Mouse (Mus musculus): ENCODE measurements around the gene Ppp6r3.

Ppp6r3 gene

DNA sequence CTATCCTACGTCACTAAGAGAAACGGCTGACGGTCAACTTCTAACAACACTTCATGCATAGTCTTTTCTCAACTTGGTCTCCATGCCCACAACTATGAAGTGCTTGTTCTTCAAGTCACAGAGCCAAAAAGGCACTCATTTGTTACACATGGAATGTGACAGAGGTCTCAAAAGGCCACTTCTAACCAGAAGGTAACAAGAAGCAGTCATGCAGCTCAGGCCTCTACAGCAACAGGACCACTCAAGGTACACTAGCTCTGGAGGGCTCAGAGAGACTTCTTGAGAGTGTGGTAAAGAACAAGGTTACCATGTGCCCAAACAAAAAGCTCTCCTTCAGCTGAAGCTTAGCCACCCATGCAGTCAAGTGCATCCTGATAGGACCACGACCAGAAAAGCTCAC lies 46.9 kb downstream of the Ppp6r3 start:
- no peak for DNase-seq (ENCODE audit: low spot score)

DNA sequence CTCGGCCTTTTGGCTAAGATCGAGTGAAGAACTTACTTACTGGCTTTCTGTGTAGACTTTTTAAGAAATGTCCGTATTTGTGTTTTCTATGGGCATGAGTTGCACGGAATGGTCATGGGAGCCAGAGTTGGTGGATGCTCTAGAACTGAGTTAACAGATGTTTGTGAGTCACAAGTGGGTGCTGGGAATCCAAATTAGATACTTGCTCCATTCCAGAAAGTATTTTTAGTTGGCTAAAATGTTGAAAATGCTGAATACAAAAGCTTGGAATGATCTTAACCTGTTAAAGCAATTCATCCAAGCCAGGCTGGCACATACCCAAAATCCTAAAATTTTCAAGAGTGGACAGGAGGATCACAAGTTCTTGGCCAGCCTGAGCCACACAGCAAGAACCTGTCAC lies 48.0 kb downstream of the Ppp6r3 start:
- no peak for DNase-seq (ENCODE audit: low spot score)

DNA sequence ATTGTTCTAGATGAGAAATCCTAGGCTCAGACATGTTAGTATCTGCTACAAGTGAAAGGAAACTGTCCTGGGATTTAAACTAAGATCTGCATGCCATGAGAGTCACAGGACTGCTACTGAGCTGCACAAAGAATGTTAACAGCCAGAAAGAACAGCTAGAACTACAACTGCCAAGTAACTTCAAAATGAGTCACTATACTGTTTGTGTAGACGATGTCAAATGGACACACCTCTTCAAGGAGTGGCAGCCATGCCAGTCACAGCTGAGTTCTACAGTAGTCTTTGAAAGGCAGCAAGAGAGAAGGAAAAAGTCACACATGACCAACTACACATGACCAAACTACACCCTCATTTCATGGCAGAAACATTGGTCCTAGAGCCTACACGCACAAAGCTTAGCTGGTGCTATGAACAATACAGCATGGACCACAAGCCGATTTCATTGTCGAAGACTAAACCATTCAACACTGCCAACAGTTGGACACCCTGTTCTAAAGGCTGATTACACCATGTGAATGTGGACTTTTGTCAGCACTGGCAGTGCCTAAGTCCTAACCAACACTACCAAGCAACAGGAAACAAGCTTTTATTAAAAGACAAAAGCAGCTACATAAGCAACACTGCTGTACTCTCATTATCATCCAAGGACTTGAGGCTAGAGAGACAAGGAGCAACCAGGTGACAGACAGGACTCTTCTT lies 55.9 kb downstream of the Ppp6r3 start:
- DNase-seq (ENCODE audit: low spot score) = peak; percentile 43

DNA sequence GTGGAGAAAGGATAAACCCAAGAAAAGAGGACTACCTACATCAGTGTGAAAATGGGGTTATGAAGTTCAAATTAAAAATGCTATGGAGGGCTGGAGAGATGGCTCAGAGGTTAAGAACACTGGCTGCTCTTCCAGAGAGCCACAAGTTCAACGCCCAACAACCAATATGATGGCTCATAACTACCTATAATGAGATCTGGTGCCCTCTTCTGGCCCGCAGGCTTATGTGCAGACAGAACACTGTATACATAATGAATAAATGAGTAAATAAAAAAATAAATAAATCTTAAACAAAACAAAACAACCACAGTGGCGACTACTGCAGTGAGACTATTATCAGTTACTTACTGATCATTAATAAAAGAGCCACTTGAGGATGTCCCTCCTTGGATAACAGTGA lies 78.3 kb downstream of the Ppp6r3 start:
- DNase-seq (ENCODE audit: low spot score) = no peak

DNA sequence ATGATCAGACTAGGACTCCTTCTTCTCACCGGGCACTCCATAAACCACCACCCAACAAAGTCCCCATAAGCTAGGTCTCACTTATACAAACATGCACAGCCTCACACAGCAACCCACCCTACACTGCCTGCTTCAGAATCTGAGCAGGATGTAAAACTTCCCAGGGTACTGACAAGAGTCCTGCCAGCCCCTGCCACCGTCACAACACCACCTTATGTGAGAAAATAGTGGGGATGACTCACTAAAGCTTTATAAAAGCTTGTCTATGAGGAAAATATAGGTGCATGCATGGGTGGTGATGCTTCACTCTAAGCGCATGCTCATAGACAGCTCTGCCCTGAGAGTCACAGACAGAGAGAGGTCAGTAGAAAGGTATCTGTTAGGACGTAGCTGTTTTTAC lies 85.7 kb downstream of the Ppp6r3 start:
- no peak for DNase-seq (ENCODE audit: low spot score)

DNA sequence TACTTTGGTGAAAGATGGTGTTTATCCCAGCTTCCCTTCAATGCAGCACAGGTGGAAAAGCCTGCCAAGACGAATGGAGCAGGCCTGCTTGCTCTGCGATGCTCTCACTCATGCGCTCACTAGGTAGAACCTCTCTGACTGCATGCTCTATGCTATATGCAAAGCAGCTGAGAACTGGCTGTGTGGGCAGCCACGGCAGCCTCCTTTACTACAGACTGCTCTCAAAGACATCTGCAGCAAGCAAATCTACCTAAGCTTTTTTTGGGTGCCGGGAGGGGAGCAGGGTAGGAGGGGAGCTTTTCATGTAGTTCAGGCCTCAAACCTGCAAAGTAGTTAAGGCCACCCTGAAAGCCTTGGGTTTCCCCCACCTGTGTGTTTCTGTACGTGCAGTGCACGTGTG lies 92.7 kb downstream of the Ppp6r3 start:
- DNase-seq (ENCODE audit: low spot score) = no peak

DNA sequence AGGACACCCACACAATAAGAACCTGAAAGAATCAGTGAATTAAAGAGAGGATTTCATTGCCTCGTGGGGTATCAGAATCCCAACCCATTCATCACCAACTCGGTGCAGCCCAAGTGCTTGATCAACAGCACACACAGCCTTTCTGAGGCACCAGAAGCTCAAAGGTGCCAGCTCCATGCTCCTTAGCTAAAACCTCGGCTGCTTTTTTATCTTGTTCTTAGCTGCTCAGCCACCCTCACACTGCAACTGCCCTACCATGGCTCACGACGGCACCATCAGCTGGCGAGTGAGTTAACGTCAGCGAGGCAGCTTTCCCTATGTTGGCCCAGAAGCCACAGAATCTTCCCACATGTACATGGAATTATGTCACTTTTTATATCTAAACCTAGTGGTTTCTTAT lies 95.4 kb downstream of the Ppp6r3 start:
- DNase-seq (ENCODE audit: low spot score) = no peak

DNA sequence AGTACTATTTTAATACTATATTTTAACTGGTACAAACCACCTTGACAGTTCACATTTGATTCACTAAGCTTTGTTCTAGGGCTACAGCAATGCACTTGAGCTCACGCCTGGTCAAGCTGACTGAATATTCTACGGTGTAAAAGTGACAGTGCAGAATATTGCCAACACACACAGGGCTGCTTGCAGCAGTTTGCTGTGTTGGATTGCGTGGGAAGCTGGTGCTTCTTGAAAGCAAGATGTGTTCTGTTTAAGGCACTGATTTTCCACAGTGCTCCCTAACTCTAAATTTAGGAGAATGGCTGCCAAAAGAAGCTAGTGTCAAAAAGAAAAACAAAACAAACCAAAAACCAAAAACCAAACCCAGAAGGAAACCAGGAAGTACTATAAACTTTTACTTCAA lies 98.6 kb downstream of the Ppp6r3 start:
- DNase-seq (ENCODE audit: low spot score) = no peak

DNA sequence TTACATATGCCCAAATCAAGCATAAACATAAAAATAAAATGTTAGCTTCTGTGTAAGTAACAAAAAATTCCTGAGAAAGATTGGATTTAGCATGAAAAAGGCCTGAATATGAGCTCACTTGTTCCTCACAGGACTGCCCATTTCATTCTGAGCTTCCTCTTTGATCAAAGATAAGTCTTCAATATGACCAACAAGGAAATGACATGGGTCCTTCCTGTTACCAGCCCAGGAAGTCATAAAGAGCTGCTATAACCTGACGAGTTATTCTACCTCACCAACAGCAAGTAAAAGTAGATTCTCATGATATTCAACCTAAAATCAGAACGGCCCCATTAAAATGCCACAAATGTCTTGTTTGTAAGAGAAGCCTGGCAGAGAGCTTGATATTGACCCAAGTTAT lies 104.3 kb downstream of the Ppp6r3 start:
- no peak for DNase-seq (ENCODE audit: low spot score)

DNA sequence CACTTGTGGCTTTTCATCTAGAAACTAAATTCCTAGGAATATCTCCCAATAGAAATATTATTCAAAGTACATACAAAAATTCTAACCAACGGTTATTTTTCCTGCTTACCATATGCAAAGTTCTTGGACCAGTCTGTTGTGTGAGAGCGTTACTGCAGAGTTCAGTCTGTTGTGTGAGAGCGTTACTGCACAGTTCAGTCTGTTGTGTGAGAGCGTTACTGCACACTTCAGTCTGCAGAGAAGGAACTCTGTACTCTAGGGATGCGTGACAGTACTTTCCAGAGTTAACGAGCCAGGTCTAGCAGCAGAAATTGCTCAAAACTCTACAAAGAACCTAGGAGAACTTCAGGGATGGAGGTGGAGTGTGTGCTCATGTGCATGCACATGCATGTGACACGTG lies 108.0 kb downstream of the Ppp6r3 start:
- no peak for DNase-seq (ENCODE audit: low spot score)

DNA sequence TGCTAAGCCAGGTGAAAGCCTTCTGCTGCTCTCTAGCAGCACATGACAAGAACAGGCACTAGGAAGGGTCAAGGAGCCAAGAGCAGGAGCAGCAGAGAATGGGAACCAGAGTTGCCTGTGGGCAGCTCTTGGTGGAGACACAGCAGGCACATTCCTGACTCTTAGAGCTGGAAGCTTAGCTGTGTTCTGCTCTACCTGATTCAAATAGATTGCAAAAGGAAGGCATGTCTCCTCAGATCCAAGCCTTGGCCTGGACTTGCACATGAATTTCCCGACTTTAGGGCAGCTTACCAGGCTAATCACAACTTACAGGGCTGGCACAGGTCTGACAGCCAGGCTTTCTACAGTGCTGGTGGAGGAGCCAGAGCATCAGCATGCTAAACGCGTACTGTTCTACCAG lies 115.6 kb downstream of the Ppp6r3 start:
- no peak for DNase-seq (ENCODE audit: low spot score)

DNA sequence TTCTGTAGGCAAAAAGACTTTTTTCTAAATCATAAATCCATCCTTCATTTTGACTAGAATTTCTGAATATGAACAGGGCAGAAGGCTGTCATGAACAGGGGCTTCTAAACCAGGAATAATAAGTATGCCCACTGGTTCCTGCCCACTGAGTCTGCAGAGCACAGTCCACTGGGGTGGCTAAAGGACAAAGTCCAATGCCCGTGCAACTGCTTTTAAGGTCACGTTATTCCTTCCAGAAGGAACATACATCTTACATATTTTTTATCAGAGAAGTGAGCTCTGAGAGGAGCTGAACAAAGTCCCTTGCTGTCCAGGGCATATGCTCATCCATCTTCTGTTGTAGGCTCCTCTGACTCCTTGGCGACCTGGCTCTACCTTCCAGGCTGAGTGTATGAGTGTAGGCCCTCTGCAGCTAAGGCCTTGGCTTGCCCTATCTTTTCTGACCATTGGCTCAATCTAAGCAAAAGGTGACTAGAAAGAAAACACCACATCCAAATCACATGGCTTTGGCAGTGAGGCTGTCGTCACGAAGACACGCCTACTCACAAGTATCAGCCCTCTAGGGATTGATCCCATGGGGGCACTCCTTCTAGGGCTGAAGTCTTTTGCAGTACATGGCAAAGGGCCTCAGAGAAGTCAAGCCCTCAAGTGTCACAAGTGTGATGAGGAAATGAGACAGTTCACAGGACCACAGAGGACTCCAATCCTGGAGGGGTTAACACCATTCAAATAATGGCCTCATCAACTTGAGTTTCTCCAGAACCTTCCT lies 117.0 kb downstream of the Ppp6r3 start:
- DNase-seq (ENCODE audit: low spot score) = peak; percentile 57

DNA sequence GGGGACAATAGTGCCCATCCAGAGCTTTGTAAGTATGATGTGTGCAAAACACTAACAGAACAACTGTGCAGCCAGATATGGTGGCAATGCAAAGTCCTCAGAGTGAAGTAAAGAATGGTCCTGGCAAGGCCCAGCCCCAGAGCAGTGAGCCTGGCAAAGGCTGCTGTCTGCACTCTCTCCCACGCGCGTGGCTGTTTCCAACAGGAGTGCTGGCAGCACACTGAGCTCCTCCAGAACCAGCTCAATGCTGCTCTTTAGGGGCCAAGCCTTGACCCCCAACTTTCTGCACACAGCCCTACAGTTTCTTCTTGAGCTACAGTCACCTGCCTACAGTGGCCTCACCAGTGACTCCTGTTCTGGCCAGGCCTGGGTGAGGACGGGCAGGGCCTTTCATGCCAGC lies 117.8 kb downstream of the Ppp6r3 start:
- DNase-seq (ENCODE audit: low spot score) = no peak

DNA sequence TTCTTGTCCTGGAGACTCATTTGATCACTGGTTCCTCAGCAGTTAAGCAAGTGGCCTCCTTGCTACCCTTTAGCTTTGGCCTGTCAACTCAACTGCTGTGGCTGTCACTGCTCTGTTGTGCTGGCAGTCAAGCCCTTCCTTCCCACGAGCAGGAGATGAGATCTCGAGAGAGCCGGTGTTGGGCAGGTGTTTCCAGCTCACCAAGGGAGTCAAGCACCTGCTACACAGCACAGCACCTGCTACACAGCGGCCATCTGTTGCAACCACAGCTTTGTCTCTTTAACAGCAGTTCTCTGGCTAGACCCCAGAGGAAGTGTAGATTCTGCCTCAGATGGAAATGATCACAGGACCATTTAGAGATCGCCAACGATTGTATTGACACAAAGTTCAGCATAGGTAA lies 123.9 kb downstream of the Ppp6r3 start:
- no peak for DNase-seq (ENCODE audit: low spot score)

DNA sequence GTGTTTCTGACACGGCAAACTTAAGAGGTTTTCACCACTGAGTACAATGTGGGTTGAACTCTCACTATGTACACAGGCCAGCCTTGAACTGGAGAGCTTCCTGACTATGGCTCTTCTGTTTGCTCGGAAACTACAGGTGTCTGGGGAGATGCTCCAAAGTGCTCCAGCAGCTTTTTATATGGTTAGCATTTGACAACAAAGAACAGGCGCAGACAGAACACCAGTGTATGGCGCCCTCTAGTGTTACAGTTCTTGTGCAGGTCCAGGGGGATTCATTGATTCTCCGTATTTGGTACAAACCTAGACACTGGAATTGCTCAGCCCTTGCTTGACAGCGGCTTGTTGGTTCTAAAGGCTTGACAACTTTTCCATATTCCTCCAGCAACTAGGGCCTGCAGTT lies 124.4 kb downstream of the Ppp6r3 start:
- peak; percentile 78 for DNase-seq (ENCODE audit: low spot score)

DNA sequence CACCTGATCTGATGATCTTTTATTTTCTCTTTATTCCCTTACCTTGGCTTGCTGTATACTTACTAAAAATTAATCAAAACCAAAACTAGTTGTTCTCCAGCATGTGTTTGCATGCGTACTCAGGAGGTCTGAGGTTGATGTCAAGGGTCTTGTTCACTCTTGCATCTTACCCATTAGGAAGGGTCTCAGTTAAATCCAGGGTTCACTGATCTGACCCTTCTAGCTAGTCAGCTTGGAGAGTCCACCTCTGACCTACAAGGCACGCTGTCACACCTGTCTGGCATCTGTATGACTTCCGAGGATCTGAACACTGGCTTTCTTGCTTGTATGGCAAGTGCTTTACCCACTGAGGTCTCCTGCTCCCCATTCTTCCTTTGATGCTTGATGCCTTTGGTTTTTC lies 124.8 kb downstream of the Ppp6r3 start:
- DNase-seq (ENCODE audit: low spot score) = no peak

DNA sequence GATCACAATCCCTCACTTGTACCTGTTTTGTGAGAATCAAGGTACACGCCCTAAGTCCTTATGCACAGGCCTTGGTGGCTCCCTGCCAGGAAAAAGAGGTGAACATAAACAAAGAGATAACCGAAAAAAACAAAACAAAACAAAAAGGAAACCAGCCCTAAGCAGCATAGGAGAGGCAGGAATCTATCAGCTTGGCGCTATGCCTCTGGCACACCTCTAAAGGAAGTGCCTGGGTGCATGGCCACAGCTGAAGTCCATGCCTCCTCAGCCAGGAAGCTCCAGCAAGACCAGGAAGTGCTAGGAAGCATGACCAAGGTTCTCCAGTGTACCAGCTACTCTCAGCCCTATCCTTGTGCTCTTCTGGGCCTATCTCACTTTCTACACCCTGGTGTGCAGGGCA lies 126.3 kb downstream of the Ppp6r3 start:
- DNase-seq (ENCODE audit: low spot score) = no peak

DNA sequence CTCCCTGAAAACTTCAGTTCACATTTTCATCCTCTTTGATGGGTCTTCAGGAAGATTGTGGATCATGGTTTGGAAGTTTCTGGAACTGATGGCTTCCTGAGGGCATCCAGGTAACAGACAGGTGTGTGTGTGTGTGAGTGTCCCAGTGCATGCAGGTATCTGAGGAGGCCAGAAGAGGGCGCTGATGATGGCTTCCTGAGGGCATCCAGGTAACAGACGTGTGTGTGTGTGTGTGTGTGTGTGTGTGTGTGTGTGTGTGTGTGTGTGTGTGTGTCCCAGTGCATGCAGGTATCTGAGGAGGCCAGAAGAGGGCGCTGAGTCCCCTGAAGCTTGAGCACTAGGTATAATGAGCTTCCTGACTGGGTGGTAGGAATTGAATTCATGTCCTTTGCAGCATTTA lies 128.2 kb downstream of the Ppp6r3 start:
- DNase-seq (ENCODE audit: low spot score) = no peak

DNA sequence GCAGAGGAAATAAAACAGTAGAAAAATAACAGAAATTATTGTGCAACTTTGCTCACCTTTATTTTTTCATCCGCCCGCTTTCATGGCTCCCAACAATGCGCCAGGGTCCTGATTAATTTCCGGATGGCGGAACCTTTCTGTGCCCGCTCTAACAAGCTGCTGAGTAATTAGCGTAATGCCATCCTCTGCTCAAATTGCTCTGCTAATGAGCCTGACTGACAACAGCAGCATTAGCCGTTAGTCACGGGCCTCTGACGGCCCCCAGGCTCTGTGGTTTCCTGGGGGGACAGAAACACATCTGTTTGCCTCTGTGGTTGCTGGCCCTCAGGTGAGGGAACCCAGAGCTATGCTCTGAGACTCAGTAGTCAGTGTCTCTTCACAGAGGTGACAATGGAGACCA lies 134.5 kb downstream of the Ppp6r3 start:
- no peak for DNase-seq (ENCODE audit: low spot score)

DNA sequence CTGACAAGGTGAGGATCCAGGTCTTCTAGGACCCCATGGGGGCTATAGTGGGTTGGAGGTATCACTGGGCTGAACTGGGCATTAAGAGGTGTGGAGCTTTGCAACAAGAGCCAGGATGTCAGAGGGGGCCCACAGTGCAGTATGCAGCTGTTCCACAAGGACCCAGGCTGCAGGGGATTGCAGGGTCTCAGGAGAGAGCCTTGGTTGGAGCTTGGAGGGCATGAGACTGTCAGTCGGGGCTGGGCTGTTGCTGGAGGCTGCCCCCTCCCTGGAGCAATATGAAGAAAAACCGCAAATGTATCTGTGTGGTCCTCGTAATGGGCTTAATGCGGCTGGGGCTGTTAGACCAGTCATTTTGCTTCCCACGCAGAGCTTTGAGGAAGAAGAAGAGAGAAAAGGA lies 134.9 kb downstream of the Ppp6r3 start:
- no peak for DNase-seq (ENCODE audit: low spot score)

DNA sequence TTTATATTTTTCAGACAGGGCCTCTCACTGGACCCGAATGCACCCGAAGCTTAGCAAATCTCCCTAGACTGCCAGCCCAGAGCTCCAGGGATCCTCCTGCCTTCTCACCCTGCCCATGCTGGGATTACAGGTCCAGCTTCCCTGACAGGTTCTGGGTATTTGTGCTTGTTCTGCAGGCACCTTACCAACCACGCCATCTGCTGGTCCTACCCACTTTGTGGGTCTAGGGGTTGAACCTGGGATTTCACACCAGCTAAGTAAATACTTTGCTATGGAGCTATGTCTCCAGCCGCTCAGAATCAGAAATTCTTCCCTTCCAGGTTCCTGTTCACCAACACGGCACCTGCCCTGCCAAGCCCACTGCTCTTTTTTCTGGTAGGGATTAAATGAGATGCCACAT lies 137.6 kb downstream of the Ppp6r3 start:
- peak; percentile 32 for DNase-seq (ENCODE audit: low spot score)

DNA sequence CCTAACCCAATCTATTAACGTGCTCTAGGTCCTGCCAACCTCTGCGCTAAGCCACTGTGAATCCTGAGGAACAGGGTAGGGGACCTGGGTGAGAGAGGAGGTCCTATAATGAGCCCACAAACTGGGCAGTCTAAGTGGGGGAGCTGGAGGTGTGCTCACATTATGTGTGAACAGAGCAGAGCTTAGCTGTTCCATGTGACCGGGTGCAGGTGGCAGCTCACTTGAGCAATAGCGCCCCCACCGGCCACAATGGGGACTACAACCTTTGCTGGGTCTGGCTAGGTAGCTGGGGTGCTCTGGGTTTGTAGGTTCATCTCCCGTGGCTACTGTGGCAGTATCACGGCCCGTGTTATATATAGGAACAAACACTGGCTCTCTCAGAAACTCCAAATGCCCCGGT lies 138.7 kb downstream of the Ppp6r3 start:
- DNase-seq (ENCODE audit: low spot score) = no peak

DNA sequence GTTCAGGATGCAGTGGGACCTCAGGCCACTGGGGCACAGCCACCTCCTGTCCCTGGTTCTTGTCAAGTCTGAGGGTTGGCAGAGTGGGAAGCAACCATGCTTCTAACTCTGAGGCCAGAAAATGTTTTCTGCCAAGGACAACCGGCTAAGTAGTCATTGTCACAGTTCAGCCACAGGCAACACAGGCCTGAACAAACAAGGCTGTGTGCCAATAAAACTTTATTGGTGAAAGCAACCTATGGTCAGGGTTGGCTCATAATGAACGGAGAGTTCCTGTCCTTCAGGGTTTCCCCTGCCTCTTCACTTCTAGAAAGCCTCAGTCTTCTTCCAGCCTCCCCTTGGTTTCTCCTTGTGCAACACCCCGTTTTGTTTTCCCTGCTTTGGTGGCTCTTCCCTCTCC lies 139.7 kb downstream of the Ppp6r3 start:
- DNase-seq (ENCODE audit: low spot score) = peak; percentile 66

DNA sequence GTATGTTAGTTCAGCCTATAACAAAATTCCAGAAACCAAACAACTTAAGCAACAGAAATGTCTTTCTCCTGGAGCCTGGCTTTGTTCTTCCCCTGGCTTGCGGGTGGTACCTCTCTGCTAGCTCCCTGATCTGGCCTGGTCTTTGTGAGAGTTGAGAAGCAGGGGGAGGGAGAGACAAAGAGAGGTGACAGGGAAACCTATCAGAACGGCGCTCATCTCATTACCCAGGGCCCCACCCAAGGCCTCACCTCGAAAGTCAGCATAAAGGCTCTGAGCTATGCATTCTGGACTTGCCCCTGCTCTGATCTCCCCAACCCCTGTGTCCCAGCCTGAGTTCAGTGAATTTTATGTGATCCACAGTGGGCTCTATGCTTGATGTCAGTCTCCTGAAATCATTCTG lies 140.9 kb downstream of the Ppp6r3 start:
- no peak for DNase-seq (ENCODE audit: low spot score)
